Mouse (Mus musculus) left cerebral cortex, postnatal 10 days (tissue): Measurements from ENCODE around the gene Pld2. TPM values are rescaled to one million over a fixed set of nuclear protein-coding genes. Genes with fewer than 3 reads are reported as not detected.
"Not testable (repeated sequence)": the region's sequence is repeated elsewhere in the genome, so short reads cannot be mapped to it uniquely, and the experiment has no call there.

Source experiments
- DNase-seq, 2 experiments: peaks; one replicate each; pipeline ENCODE4 v3.0.0; 2021 to 2022; ENCODE audit warnings: low spot score in 2 of 2, mixed read lengths in 1 of 2; ENCODE audit errors: extremely low spot score in 1 of 2
- intact Hi-C: fragments of 180-260 bp; cut with DNase I; formaldehyde crosslinking; loops from one replicate; pipeline ENCODE4 v1.15.1; 2025
- total RNA-seq, 2 experiments: library from RNA; stranded (reverse); gene quantifications; 2 replicates each; pipeline ENCODE4 v1.2.3; 2021

Gene Pld2
- total RNA-seq, 2 experiments from 2014 or later = 21.4 to 24.5 TPM

DNA sequence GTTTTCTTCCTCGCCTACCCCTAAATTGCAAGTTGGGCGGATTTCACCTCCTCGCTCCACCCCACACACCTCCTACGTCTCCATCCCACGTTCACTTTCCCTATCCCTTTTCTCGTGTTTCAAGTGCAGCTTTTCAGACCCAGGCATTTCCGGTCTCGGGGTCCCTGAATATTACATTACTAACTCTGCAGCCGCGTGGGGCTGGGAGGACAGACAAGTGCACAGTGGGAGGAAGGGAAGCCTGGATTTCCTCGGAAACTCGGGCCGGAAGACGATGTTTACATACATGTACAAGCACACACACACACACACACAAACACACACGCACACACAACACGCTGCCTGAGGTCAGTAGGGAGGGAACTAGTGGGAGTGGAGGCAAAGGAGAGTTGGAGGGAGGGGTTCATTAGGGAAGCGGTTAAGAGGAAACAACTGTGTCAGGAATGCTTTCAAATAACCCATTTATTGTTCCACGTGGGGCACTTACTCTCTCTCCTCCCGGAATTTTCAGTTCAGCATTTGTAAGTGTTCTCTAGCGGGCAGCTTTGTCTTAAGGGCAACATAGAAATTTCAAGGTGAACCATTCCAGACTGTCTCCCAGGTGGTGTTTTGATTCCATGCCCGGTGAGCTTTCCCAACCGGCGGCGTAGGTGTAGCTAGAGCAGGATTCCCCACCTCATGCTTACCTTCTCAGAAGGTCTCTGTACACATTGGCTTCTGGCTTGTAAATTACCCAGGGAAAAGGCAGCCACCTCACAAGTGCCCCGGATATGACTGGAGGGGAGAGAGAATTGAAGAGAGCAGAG lies 23.8 kb downstream of the Pld2 start:
- intact Hi-C loops = loop anchor here (5.0 kb wide), 1 partner anchor 34 kb away; no protein-coding TSS in a partner anchor
- DNase-seq = peak in 1 of 2 experiments; percentile 72

- no peak for DNase-seq
- intact Hi-C loops = loop anchor here (5.0 kb wide), 1 partner anchor 33 kb away; no protein-coding TSS in a partner anchor
Observed at GRCm38 (mm10) chr11:70564276-70564873, 24.5 kb downstream of the Pld2 start.

DNA sequence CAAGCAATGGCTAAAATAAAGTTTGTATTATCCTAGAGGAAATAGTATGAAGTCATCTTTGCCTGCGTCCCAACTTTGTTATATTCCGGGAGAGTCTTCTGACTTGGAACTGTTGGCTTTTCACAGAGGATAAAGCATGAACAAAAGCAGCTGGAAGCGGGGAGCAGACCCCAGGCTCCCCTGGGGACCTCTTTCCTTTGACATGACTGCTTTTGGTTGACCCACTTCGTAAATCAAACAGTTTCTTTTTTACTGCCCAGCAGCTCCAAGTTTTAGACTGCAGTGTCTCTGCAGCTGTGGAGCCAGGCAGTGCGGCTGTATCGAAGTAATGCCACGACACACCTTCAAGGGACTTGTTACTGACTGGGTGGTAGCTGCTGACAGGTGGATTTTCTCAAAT lies 26.7 kb downstream of the Pld2 start:
- intact Hi-C loops = no loop called here
- DNase-seq = no peak

DNA sequence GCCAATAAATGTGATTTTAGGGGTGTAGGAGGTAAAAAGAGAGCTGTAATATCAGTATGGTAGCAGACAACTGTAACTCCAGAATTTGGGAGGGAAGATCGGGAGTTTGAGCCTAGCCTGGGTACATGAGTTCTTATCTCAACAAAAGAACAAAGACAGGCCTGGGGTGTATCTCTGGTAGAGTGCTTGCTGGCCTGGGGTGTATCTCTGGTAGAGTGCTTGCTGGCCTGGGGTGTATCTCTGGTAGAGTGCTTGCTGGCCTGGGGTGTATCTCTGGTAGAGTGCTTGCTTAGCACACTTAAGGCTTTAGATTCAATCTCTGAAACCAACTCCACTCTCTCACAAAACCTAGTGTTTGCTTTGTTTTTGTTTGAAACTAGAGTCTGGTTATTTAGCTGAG lies 30.8 kb downstream of the Pld2 start:
- DNase-seq, intact Hi-C loops: not testable (repeated sequence)

DNA sequence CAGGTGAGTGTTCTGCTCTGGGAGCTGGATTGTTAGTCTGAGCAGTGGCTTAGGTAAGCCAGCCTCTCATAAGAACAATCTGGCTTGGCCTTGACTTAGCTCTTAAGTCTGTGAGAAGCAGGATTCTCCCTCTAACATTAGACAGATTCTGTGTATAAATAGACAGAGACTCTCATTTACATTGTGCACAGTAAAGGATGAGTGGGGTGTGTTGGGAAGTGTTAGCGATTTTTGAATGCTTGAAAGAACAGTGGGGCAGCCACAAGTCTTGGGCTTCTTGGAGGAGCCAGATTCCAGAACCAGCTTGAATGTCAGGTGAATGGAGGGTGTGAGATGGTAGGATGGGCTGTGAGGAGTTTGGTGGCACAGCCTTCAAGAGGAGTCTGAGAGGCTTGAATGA lies 31.8 kb downstream of the Pld2 start:
- DNase-seq = no peak
- intact Hi-C loops = no loop called here

DNA sequence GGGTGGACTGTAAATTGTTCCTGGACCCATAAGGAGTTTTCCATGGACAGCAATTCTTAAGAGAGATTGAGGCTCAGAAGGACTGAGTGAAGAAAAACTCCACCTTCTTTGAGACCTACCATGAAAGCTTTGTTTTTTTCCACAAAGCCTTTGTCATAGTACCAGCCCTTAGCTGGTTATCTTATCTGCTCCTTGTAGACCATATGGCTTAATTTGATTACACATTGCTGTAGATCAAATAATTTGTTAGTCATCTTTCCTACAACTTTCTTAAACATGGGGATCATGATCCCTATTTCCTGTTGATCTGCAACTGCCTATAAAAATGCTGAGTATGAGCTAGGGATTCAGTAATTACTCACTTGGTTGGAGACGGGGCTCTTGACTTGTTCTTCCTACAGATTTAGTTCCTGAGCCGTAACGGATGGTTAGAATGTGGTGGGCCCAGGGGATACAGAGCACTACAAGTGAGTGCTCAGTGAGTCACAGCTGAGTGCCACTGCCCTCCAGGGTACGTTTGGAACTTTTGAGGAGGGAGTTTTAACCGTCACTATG lies 32.6 kb downstream of the Pld2 start:
- intact Hi-C loops = no loop called here
- DNase-seq = no peak

DNA sequence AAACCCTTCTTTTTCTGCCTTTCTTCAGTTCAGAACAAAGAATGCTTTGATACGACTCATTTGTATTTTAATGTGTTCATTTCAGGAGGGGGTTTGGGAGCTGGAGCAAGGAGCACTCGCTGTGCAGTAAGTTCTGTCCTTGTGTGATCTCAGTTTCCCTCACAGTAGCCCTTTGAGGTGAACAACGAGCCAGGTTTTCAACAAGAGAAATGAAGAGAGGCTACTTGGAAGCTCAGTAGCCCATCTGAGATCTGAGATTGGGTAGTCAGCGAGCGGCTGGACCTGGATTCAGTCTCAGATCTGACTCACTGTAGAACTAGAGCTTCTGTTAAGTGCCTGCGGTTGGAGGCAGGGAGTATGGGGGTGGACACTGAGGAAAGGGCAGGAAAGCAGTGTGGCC lies 34.0 kb downstream of the Pld2 start:
- no peak for DNase-seq
- intact Hi-C loops = no loop called here

GRCm38 (mm10) chr11:70577201-70577600 lies 37.3 kb downstream of the Pld2 start:
- intact Hi-C loops = no loop called here
- no peak for DNase-seq

GRCm38 (mm10) chr11:70578962-70579361 lies 39.1 kb downstream of the Pld2 start:
- intact Hi-C loops = no loop called here
- no peak for DNase-seq

GRCm38 (mm10) chr11:70579710-70580357 lies 40.0 kb downstream of the Pld2 start:
- DNase-seq = no peak
- intact Hi-C loops = no loop called here

- DNase-seq = no peak
- intact Hi-C loops = no loop called here
Observed at GRCm38 (mm10) chr11:70580358-70580720, 40.5 kb downstream of the Pld2 start.

DNA sequence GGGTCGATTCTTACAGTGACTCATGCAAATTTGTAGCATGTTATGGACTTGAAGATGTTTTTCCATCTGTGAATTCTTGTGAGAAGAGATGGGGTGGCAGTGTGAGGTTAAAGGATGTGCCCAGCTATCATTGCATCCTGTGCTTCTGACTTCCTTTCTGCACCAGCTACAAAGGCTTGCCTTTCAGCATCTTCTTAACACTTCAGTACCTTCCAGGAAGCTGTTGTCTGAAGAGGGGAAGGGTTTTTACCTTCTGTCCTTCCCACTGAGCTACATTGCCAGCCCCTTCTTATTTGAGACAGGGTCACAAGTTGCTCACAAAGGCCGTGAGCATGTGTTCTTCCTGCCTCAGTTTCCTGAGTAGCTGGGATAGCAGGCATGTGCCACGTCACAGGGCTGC lies 41.1 kb downstream of the Pld2 start:
- no peak for DNase-seq
- intact Hi-C loops = no loop called here

DNA sequence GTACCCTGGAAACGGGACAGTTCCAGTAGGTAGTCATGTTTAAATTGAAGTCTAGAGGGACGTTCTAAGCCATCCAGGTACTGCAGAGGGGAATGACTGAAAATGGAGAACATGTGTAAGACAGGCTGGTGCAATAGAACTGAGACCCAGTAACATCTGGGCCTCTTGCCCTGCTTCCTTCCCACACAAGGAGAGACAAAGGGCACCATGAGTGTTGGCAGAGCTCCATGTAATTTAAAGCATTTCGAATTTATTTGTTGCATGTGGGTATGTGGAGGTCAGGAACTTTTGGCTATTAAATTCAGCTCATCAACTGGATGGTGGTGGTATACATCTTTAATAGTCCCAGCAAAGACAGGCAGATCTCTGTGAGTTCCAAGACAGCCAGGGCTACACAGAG lies 42.3 kb downstream of the Pld2 start:
- DNase-seq = no peak
- intact Hi-C loops = no loop called here

DNA sequence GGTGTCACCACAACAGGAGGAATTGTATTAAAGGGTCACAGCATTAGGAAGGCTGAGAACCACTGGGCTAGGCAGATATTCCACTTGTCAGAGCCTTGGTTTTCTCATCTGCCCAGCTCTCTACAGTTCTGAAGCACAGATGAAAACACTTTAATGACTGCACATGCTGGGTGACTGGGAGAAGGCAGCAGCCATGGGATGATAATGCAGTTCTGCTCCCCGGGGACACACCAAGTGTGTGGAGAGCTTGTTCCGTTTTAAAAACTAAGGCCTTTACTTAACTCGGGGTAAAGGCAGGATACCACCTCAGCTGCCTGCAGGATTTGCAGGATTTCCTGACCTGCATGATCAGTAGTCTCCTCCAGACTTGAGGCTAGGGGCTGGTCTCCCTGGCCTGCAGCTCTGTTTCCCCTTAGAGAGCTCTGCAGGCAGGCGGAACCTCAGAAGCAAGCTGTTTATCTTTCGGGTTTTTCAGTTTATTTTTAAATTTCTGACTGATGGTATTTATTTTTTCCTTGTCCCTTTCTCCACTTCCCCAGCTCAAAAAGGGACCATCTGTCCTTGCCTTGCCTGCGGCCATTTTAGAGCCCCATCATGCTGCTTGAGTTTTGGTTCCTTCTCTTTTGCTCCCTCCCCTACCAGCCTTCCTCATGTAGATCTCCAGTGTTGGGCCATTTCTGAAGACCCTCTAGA lies 43.3 kb downstream of the Pld2 start:
- intact Hi-C loops = no loop called here
- DNase-seq = no peak

DNA sequence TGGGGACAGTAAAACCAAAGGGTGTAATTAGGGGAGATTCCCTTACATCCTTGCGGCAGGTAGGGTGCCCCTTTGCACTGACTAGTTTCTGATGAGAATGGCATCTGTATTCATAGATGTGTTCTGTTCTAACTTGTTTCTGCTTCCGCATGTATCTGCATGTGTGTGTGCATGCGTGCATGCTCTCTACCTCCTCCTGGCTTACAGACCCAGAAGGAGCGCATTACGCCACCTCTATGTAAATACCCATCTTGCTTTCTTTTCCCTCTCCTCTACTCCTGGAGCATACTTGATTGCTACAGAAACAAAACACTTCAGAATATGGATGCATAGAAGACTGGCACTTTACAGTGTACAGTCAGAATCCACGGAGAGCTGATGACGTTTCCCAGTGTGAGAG lies 43.9 kb downstream of the Pld2 start:
- intact Hi-C loops = no loop called here
- DNase-seq = no peak

DNA sequence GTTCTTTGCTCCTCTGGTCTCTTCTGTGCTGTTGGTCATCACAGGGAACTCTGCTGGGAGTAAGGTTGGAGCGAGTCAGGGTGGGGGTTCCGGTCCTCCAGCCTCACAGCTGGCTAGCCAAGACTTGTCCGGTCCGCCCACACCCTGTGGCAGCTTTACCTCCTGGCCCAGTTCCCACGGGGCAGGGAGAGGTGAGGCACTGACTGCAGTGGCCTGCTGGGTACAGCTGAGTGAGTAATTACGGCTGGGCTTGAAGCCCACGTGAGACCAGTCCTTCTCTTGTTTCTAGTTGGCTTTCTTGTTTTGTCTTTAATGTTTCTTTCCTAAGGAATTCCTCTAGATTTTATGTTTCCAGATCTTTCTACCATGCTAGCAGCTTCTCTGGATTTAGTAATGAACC lies 45.6 kb downstream of the Pld2 start:
- intact Hi-C loops = no loop called here
- peak in 1 of 2 experiments; percentile 85 for DNase-seq

- intact Hi-C loops = no loop called here
- DNase-seq = no peak
Observed at GRCm38 (mm10) chr11:70586261-70586660, 46.4 kb downstream of the Pld2 start.

DNA sequence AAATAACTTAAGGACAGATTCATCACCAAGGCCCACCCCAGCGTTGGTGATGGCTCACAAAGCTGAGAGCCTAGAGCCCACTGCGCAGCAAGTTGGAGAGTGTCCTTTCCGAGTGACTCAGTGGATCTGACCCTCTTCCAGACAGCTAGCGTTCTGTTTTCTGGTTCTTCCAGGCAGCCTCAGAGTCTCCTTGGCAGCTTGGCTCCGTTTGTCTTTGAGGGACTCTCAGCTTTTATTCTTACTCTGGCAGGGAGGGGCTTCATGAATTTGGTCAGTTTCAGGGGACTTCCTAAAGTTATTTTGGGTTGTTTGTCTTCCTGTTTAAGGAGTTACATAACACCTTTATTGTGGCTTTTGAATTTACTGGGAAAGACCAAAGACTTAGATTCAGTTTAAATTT lies 47.1 kb downstream of the Pld2 start:
- intact Hi-C loops = no loop called here

GRCm38 (mm10) chr11:70591733-70592132 lies 51.9 kb downstream of the Pld2 start:
- intact Hi-C loops = no loop called here
- no peak for DNase-seq

More for the DNA sequence above, 47.1 kb downstream of the Pld2 start:
- DNase-seq = no peak
